Mouse (Mus musculus) kidney, postnatal 0 days (tissue): ENCODE results near the gene Cdc16. TPM values are rescaled to one million over a fixed set of nuclear protein-coding genes. Genes with fewer than 3 reads are reported as not detected.

Experiments used
- ATAC-seq: fragments of 200-750 bp; cut with Nextera tagmentation; replicated peaks from 2 replicates; pipeline ENCODE4 v1.8.0; 2017; ENCODE audit warnings: low read depth, moderate number of reproducible peaks, moderate TSS enrichment, moderate library complexity; ENCODE audit not compliant: low FRiP score
- DNase-seq: peaks from one replicate; pipeline ENCODE4 v3.0.0-alpha.2; 2016; ENCODE audit warnings: low spot score
- H3K27ac ChIP-seq: fragments of 300-500 bp; sonication (generic); 2 replicates; pipeline ENCODE4 v1.5.1; 2014; ENCODE audit warnings: mild to moderate bottlenecking
- H3K27me3 ChIP-seq: fragments of 300-500 bp; sonication (generic); 2 replicates; pipeline ENCODE4 v1.6.1; 2014; ENCODE audit warnings: low read length, mixed read lengths; ENCODE audit not compliant: insufficient read depth
- H3K36me3 ChIP-seq: fragments of 300-500 bp; sonication (generic); 2 replicates; pipeline ENCODE4 v1.6.1; 2014; ENCODE audit warnings: low read length, mixed read lengths; ENCODE audit not compliant: insufficient read depth
- H3K4me1 ChIP-seq: fragments of 300-500 bp; sonication (generic); replicated peaks from 2 replicates; pipeline ENCODE4 v1.6.1; 2014; ENCODE audit warnings: antibody characterized with exemption, low read length, mixed read lengths; ENCODE audit not compliant: insufficient read depth
- H3K4me2 ChIP-seq: fragments of 300-500 bp; sonication (generic); 2 replicates; pipeline ENCODE4 v1.6.1; 2014; ENCODE audit warnings: mild to moderate bottlenecking, low read length, moderate library complexity, mixed read lengths
- H3K4me3 ChIP-seq: fragments of 300-500 bp; sonication (generic); replicated peaks from 2 replicates; pipeline ENCODE4 v1.5.1; 2014; ENCODE audit warnings: low read depth, low read length
- H3K9ac ChIP-seq: fragments of 300-500 bp; sonication (generic); 2 replicates; pipeline ENCODE4 v1.6.1; 2014; ENCODE audit warnings: low read depth, low read length
- H3K9me3 ChIP-seq: fragments of 300-500 bp; sonication (generic); replicated peaks from 2 replicates; pipeline ENCODE4 v1.6.1; 2016; ENCODE audit warnings: low read length, inconsistent platforms, mixed read lengths
- CTCF ChIP-seq: IDR thresholded peaks from 2 replicates; pipeline ENCODE4 v1.5.1; 2016; ENCODE audit warnings: antibody characterized with exemption, low read depth, mild to moderate bottlenecking, moderate library complexity
- WGBS: fragments of 180-500 bp; shearing (Covaris S2); extraction: QIAGEN DNeasy Blood & Tissue Kit; methylation state at CpG from one replicate; pipeline ENCODE4 v1.1.7; 2014; 5-methylcytosine and 5-hydroxymethylcytosine counted together
- polyA plus RNA-seq: library from polyadenylated mRNA; unstranded; fragments of >200 nt; fragmentation: Nextera tagmentation; extraction: Ambion mirVana; gene quantifications from 2 replicates; pipeline ENCODE4 v1.2.1, GENCODE M21; 2015

The Cdc16 gene
- 119 and 127 TPM in 2 replicates for polyA plus RNA-seq

- H3K9ac ChIP-seq, result peak within 1 kb of the TSS; percentile 90
- 7% methylated on average over 40 of the region's 40 CpGs for WGBS
- peak; percentile 96 for ATAC-seq
- peak within 1 kb of the TSS; percentile 82 for H3K27ac ChIP-seq
- peak within 1 kb of the TSS; percentile 79 for H3K4me3 ChIP-seq
- 0 out of 2 replicates have a peak, but pooled peaks cover 5% of the 10 kb centered on the region for H3K4me1 ChIP-seq
- TF ChIP-seq CTCF, result 0 out of 2 replicates have a peak, but pooled peaks have one; percentile 9
- DNase-seq, result peak; percentile 93
- H3K27me3 ChIP-seq, result no peaks in the 10 kb centered on the region
- peak within 1 kb of the TSS; percentile 76 for H3K4me2 ChIP-seq
- H3K36me3 ChIP-seq, result peaks cover 9% of the 10 kb centered on the region; the same call in 1 of the 2 replicates
- no peaks in the 10 kb centered on the region for H3K9me3 ChIP-seq
Measured at GRCm38 (mm10) chr8:13756982-13757804, at the start of gene Cdc16. Gene Cdc16 (plus strand): TSS chr8:13757676.

- Histone ChIP-seq H3K9me3 (no peaks in the 10 kb centered on the region), H3K27ac (no peak overlapping the region), H3K4me3 (no peak overlapping the region), H3K27me3 (no peaks in the 10 kb centered on the region), H3K4me1 (no peaks in the 10 kb centered on the region), H3K36me3 (no peaks in the 10 kb centered on the region), H3K4me2 (no peak overlapping the region), H3K9ac (no peak overlapping the region)
- no peak for TF ChIP-seq CTCF
- 91% methylated on average over 5 of the region's 5 CpGs for WGBS
- DNase-seq, result no peak
- ATAC-seq, result no peak
Measured at GRCm38 (mm10) chr8:13708514-13708913, 49.0 kb upstream of the Cdc16 start.

- H3K9ac ChIP-seq, result no peak overlapping the region
- H3K27ac ChIP-seq, result no peak overlapping the region
- WGBS, result 92% methylated on average over 8 of the region's 8 CpGs
- DNase-seq (no peak), ATAC-seq (no peak)
- no peak for TF ChIP-seq CTCF
- no peaks in the 10 kb centered on the region for H3K9me3 ChIP-seq
- H3K4me1 ChIP-seq, result no peaks in the 10 kb centered on the region
- no peaks in the 10 kb centered on the region for H3K27me3 ChIP-seq
- no peak overlapping the region for H3K4me2 ChIP-seq
- no peak overlapping the region for H3K4me3 ChIP-seq
- no peaks in the 10 kb centered on the region for H3K36me3 ChIP-seq
Measured at GRCm38 (mm10) chr8:13718980-13719379, 38.5 kb upstream of the Cdc16 start.

GRCm38 (mm10) chr8:13725722-13726121 lies 31.8 kb upstream of the Cdc16 start:
- TF ChIP-seq CTCF, result peak; percentile 69
- no peak overlapping the region for H3K4me2 ChIP-seq
- no peak overlapping the region for H3K27ac ChIP-seq
- H3K9ac ChIP-seq, result no peak overlapping the region
- H3K27me3 ChIP-seq, result no peaks in the 10 kb centered on the region
- no peak overlapping the region for H3K4me3 ChIP-seq
- DNase-seq (peak; percentile 83), ATAC-seq (no peak)
- no peaks in the 10 kb centered on the region for H3K9me3 ChIP-seq
- no peaks in the 10 kb centered on the region for H3K4me1 ChIP-seq
- H3K36me3 ChIP-seq, result no peaks in the 10 kb centered on the region

GRCm38 (mm10) chr8:13727469-13728094 lies 29.9 kb upstream of the Cdc16 start:
- Histone ChIP-seq H3K27me3 (no peaks in the 10 kb centered on the region), H3K4me2 (no peak overlapping the region), H3K4me1 (no peaks in the 10 kb centered on the region), H3K4me3 (no peak overlapping the region), H3K9ac (no peak overlapping the region), H3K9me3 (no peaks in the 10 kb centered on the region), H3K36me3 (no peaks in the 10 kb centered on the region), H3K27ac (no peak overlapping the region)
- TF ChIP-seq CTCF, result no peak
- WGBS, result 47% methylated on average over 10 of the region's 10 CpGs
- DNase-seq (no peak), ATAC-seq (no peak)

- Histone ChIP-seq H3K9ac (no peak overlapping the region), H3K36me3 (no peaks in the 10 kb centered on the region), H3K4me3 (no peak overlapping the region), H3K4me1 (no peaks in the 10 kb centered on the region), H3K4me2 (peak overlapping the region; percentile 35; the same call in 1 of the 2 replicates), H3K27me3 (no peaks in the 10 kb centered on the region), H3K27ac (peak overlapping the region; percentile 80), H3K9me3 (no peaks in the 10 kb centered on the region)
- ATAC-seq, result peak; percentile 54
- no peak for TF ChIP-seq CTCF
- DNase-seq, result peak; percentile 83
- WGBS, result 5% methylated on average over 6 of the region's 6 CpGs
Measured at GRCm38 (mm10) chr8:13740323-13740770, 17.1 kb upstream of the Cdc16 start.
